Mouse (Mus musculus): ENCODE results near the gene Tex26. TPM values are rescaled to one million over a fixed set of nuclear protein-coding genes. Genes with fewer than 3 reads are reported as not detected.

The Tex26 gene
- polyA plus RNA-seq, 1 experiment from 2014 or later: 0.13 TPM

- Histone ChIP-seq H3K9ac (no peak overlapping the region), H3K4me2 (no peak overlapping the region), H3K36me3 (no peaks in the 10 kb centered on the region), H3K27me3 (replicated peaks) (no peaks in the 10 kb centered on the region), H3K27ac (no peak overlapping the region), H3K4me1 (no peaks in the 10 kb centered on the region), H3K4me3 (no peak overlapping the region), H3K9me3 (replicated peaks) (no peaks in the 10 kb centered on the region)
- ATAC-seq: no peak
- WGBS (ENCODE audit: insufficient replicate concordance): 55% methylated on average over 6 of the region's 6 CpGs
Observed at GRCm38 (mm10) chr5:149517116-149517515, 77.7 kb downstream of the Tex26 start.

Other genes starting within 250 kb of the Tex26 start
- gene Alox5ap, start 174.9 kb upstream of the Tex26 start, polyA plus RNA-seq (2016; fragmentation: Nextera tagmentation; extraction: Ambion mirVana): 17.9 and 18.6 TPM in 2 replicates
- 0.35 and 0.57 TPM in 2 replicates for gene Medag, start 27.9 kb upstream of the Tex26 start, polyA plus RNA-seq (2016; fragmentation: Nextera tagmentation; extraction: Ambion mirVana)
- not detected in 2 replicates for gene Wdr95, start 89.0 kb downstream of the Tex26 start, polyA plus RNA-seq (2016; fragmentation: Nextera tagmentation; extraction: Ambion mirVana)
- gene Hsph1, start 196.7 kb downstream of the Tex26 start, polyA plus RNA-seq (2016; fragmentation: Nextera tagmentation; extraction: Ambion mirVana): 69.5 and 76.4 TPM in 2 replicates
- gene B3glct, start 238.6 kb downstream of the Tex26 start, polyA plus RNA-seq (2016; fragmentation: Nextera tagmentation; extraction: Ambion mirVana): 7.5 and 8.4 TPM in 2 replicates